Mouse (Mus musculus): ENCODE measurements at regions not wholly inside any gene's neighbourhood (a gene's known extent, or its start where the extent isn't known, plus 50 kb on each side); places are given as distances from the start of the nearest gene placed in this dataset.

GRCm38 (mm10) chr9:120861788-120862345 is 67.1 kb upstream of the Ctnnb1 start:
- no peak for DNase-seq (ENCODE audit: low spot score)

GRCm38 (mm10) chr9:120864410-120864809 is 64.6 kb upstream of the Ctnnb1 start:
- no peak for DNase-seq (ENCODE audit: low spot score)

GRCm38 (mm10) chr9:120866251-120866650 is 62.8 kb upstream of the Ctnnb1 start:
- no peak for DNase-seq (ENCODE audit: low spot score)

- no peak for DNase-seq (ENCODE audit: low spot score)
Measured at GRCm38 (mm10) chr9:120866709-120867108, 62.3 kb upstream of the Ctnnb1 start.

GRCm38 (mm10) chr9:120867861-120868260 is 61.2 kb upstream of the Ctnnb1 start:
- DNase-seq (ENCODE audit: low spot score): no peak

- DNase-seq (ENCODE audit: low spot score): no peak
Measured at GRCm38 (mm10) chr9:120868330-120868729, 60.7 kb upstream of the Ctnnb1 start.

- DNase-seq (ENCODE audit: low spot score): no peak
Measured at GRCm38 (mm10) chr9:120869432-120870081, 59.5 kb upstream of the Ctnnb1 start.

- no peak for DNase-seq (ENCODE audit: low spot score)
Measured at GRCm38 (mm10) chr9:120873293-120873692, 55.7 kb upstream of the Ctnnb1 start.

- no peak for DNase-seq (ENCODE audit: low spot score)
Measured at GRCm38 (mm10) chr9:120874416-120874976, 54.5 kb upstream of the Ctnnb1 start.

- DNase-seq (ENCODE audit: low spot score): no peak
Measured at GRCm38 (mm10) chr9:120877101-120877500, 51.9 kb upstream of the Ctnnb1 start.

All from urinary bladder, adult 2 months (tissue).